Mouse (Mus musculus) midbrain, postnatal 0 days (tissue): ENCODE measurements around the gene Aqp3. TPM values are rescaled to one million over a fixed set of nuclear protein-coding genes. Genes with fewer than 3 reads are reported as not detected.

Experiments used
- ATAC-seq: fragments of 200-750 bp; cut with Nextera tagmentation; 2 replicates; pipeline ENCODE4 v1.8.0; 2017; ENCODE audit warnings: moderate number of reproducible peaks, mild to moderate bottlenecking, moderate TSS enrichment, moderate library complexity; ENCODE audit not compliant: low FRiP score
- DNase-seq: peaks from one replicate; pipeline ENCODE4 v3.0.0-alpha.2; 2015; ENCODE audit warnings: low spot score
- H3K27ac ChIP-seq: fragments of 300-500 bp; sonication (generic); 2 replicates; pipeline ENCODE4 v1.5.1; 2014; ENCODE audit warnings: low read depth, mild to moderate bottlenecking, low read length, mixed read lengths
- H3K27me3 ChIP-seq: fragments of 300-500 bp; sonication (generic); 2 replicates; pipeline ENCODE4 v1.6.1; 2014; ENCODE audit warnings: low read length, control low read depth, mixed read lengths; ENCODE audit not compliant: insufficient read depth
- H3K36me3 ChIP-seq: fragments of 300-500 bp; sonication (generic); 2 replicates; pipeline ENCODE4 v1.6.1; 2014; ENCODE audit warnings: low read length, control low read depth, mixed read lengths; ENCODE audit not compliant: insufficient read depth
- H3K4me1 ChIP-seq: fragments of 300-500 bp; sonication (generic); 2 replicates; pipeline ENCODE4 v1.6.1; 2014; ENCODE audit warnings: mild to moderate bottlenecking, control low read depth, antibody characterized with exemption, low read length, mixed read lengths; ENCODE audit not compliant: insufficient read depth
- H3K4me2 ChIP-seq: fragments of 300-500 bp; sonication (generic); 2 replicates; pipeline ENCODE4 v1.6.1; 2014; ENCODE audit warnings: low read depth, mild to moderate bottlenecking, low read length, mixed read lengths; ENCODE audit not compliant: poor library complexity, severe bottlenecking
- H3K4me3 ChIP-seq: fragments of 300-500 bp; sonication (generic); 2 replicates; pipeline ENCODE4 v1.5.1; 2014; ENCODE audit warnings: low read depth, mild to moderate bottlenecking, low read length, moderate library complexity
- H3K9ac ChIP-seq: fragments of 300-500 bp; sonication (generic); replicated peaks from 2 replicates; pipeline ENCODE4 v1.6.1; 2014; ENCODE audit warnings: mild to moderate bottlenecking, low read length, moderate library complexity, mixed read lengths; ENCODE audit not compliant: poor library complexity, severe bottlenecking
- H3K9me3 ChIP-seq: fragments of 300-500 bp; sonication (generic); 2 replicates; pipeline ENCODE4 v1.6.1; 2016; ENCODE audit warnings: low read length, control low read depth
- CTCF ChIP-seq: IDR thresholded peaks from 2 replicates; pipeline ENCODE4 v1.5.1; 2016; ENCODE audit warnings: antibody characterized with exemption, mild to moderate bottlenecking
- WGBS: fragments of 180-500 bp; shearing (Covaris S2); extraction: QIAGEN DNeasy Blood & Tissue Kit; methylation state at CpG from one replicate; pipeline ENCODE4 v1.1.7; 2014; 5-methylcytosine and 5-hydroxymethylcytosine counted together
- polyA plus RNA-seq: library from polyadenylated mRNA; unstranded; fragments of >200 nt; fragmentation: Nextera tagmentation; extraction: Ambion mirVana; gene quantifications from 2 replicates; pipeline ENCODE4 v1.2.1, GENCODE M21; 2015
- total RNA-seq: library from RNA; depleted of rRNA; stranded (reverse); fragments of >200 nt; gene quantifications from 2 replicates; pipeline ENCODE4 v1.2.3, GENCODE M21; 2014

Aqp3 gene
- total and polyA plus RNA-seq, 2 experiments from 2014 or later, result 0.47 to 1.1 TPM

GRCm38 (mm10) chr4:41114358-41115070, 16.5 kb upstream of the Aqp3 start:
- ATAC-seq (no peak), DNase-seq (no peak)
- Histone ChIP-seq H3K27me3 (no peaks in the 10 kb centered on the region), H3K9me3 (no peaks in the 10 kb centered on the region), H3K4me3 (no peak overlapping the region), H3K9ac (no peak overlapping the region), H3K4me2 (no peak overlapping the region), H3K36me3 (peaks cover 57% of the 10 kb centered on the region), H3K27ac (no peak overlapping the region), H3K4me1 (no peaks in the 10 kb centered on the region)
- TF ChIP-seq CTCF, result no peak
- 91% methylated on average over 9 of the region's 9 CpGs for WGBS

GRCm38 (mm10) chr4:41108717-41109425, 10.9 kb upstream of the Aqp3 start:
- Histone ChIP-seq H3K4me2 (no peak overlapping the region), H3K4me3 (no peak overlapping the region), H3K9me3 (no peaks in the 10 kb centered on the region), H3K36me3 (peaks cover 1% of the 10 kb centered on the region), H3K9ac (no peak overlapping the region), H3K27ac (no peak overlapping the region), H3K27me3 (no peaks in the 10 kb centered on the region), H3K4me1 (no peaks in the 10 kb centered on the region)
- 83% methylated on average over 10 of the region's 10 CpGs for WGBS
- ATAC-seq (no peak), DNase-seq (no peak)
- TF ChIP-seq CTCF, result no peak

GRCm38 (mm10) chr4:41107440-41107839, 9.5 kb upstream of the Aqp3 start:
- WGBS, result 63% methylated on average over 4 of the region's 4 CpGs
- Histone ChIP-seq H3K27ac (no peak overlapping the region), H3K36me3 (no peaks in the 10 kb centered on the region), H3K9ac (no peak overlapping the region), H3K4me2 (no peak overlapping the region), H3K4me3 (no peak overlapping the region), H3K4me1 (no peaks in the 10 kb centered on the region), H3K27me3 (no peaks in the 10 kb centered on the region), H3K9me3 (no peaks in the 10 kb centered on the region)
- no peak for TF ChIP-seq CTCF
- no peak for ATAC-seq
- peak; percentile 65 for DNase-seq

GRCm38 (mm10) chr4:41102901-41103300, 4.9 kb upstream of the Aqp3 start:
- DNase-seq (no peak), ATAC-seq (no peak)
- Histone ChIP-seq H3K4me1 (peaks cover 2% of the 10 kb centered on the region; the same call in 1 of the 2 replicates), H3K36me3 (no peaks in the 10 kb centered on the region), H3K27me3 (no peaks in the 10 kb centered on the region), H3K9ac (no peak overlapping the region), H3K9me3 (no peaks in the 10 kb centered on the region), H3K4me2 (no peak overlapping the region), H3K4me3 (no peak overlapping the region), H3K27ac (no peak overlapping the region)
- TF ChIP-seq CTCF, result no peak

- Histone ChIP-seq H3K36me3 (no peaks in the 10 kb centered on the region), H3K9ac (no peak overlapping the region), H3K4me2 (no peak overlapping the region), H3K9me3 (no peaks in the 10 kb centered on the region), H3K27ac (no peak overlapping the region), H3K4me3 (no peak overlapping the region), H3K27me3 (0 out of 2 replicates have a peak, but pooled peaks cover 4% of the 10 kb centered on the region), H3K4me1 (peaks cover 4% of the 10 kb centered on the region; the same call in 1 of the 2 replicates)
- 12% methylated on average over 1 of the region's 1 CpGs for WGBS
- ATAC-seq (no peak), DNase-seq (no peak)
- no peak for TF ChIP-seq CTCF
These were observed 3.0 kb upstream of the Aqp3 start for GRCm38 (mm10) chr4:41100986-41101385.

- H3K27me3 ChIP-seq, result 0 out of 2 replicates have a peak, but pooled peaks cover 4% of the 10 kb centered on the region
- H3K4me3 ChIP-seq, result peak overlapping the region; percentile 46
- H3K9me3 ChIP-seq, result no peaks in the 10 kb centered on the region
- H3K27ac ChIP-seq, result no peak overlapping the region
- peaks cover 4% of the 10 kb centered on the region; the same call in 1 of the 2 replicates for H3K4me1 ChIP-seq
- 19% methylated on average over 11 of the region's 11 CpGs for WGBS
- peak overlapping the region; percentile 94 for H3K4me2 ChIP-seq
- ATAC-seq (no peak; the same call in 1 of the 2 replicates), DNase-seq (peak; percentile 6)
- no peaks in the 10 kb centered on the region for H3K36me3 ChIP-seq
- TF ChIP-seq CTCF, result no peak
- 0 out of 2 replicates have a peak overlapping the region, but pooled peaks have one; percentile 66 for H3K9ac ChIP-seq
These were observed 581 bp upstream of the Aqp3 start for GRCm38 (mm10) chr4:41098577-41098951.
